Mouse (Mus musculus) embryonic facial prominence, embryonic 14.5 days (tissue): ENCODE data around the gene Elmo3. TPM values are rescaled to one million over a fixed set of nuclear protein-coding genes. Genes with fewer than 3 reads are reported as not detected.

Experiments
- ATAC-seq: fragments of 200-750 bp; cut with Nextera tagmentation; 2 replicates; pipeline ENCODE4 v1.8.0; 2017; ENCODE audit warnings: low read depth, moderate number of reproducible peaks, moderate TSS enrichment
- DNase-seq: peaks from one replicate; pipeline ENCODE4 v3.0.0-alpha.2; 2015; ENCODE audit warnings: low spot score
- H3K27ac ChIP-seq: fragments of 300-500 bp; sonication (generic); replicated peaks from 2 replicates; pipeline ENCODE4 v1.5.1; 2014; ENCODE audit warnings: low read depth, mild to moderate bottlenecking, low read length, moderate library complexity
- H3K27me3 ChIP-seq: fragments of 300-500 bp; sonication (generic); replicated peaks from 2 replicates; pipeline ENCODE4 v1.6.1; 2014; ENCODE audit warnings: low read length; ENCODE audit not compliant: control insufficient read depth, insufficient read depth
- H3K36me3 ChIP-seq: fragments of 300-500 bp; sonication (generic); 2 replicates; pipeline ENCODE4 v1.6.1; 2014; ENCODE audit warnings: low read length, mixed read lengths; ENCODE audit not compliant: control insufficient read depth, insufficient read depth
- H3K4me1 ChIP-seq: fragments of 300-500 bp; sonication (generic); 2 replicates; pipeline ENCODE4 v1.6.1; 2014; ENCODE audit warnings: antibody characterized with exemption, low read length; ENCODE audit not compliant: control insufficient read depth, insufficient read depth
- H3K4me2 ChIP-seq: fragments of 300-500 bp; sonication (generic); 2 replicates; pipeline ENCODE4 v1.6.1; 2014; ENCODE audit warnings: low read depth, mild to moderate bottlenecking, low read length, moderate library complexity, mixed read lengths
- H3K4me3 ChIP-seq: fragments of 300-500 bp; sonication (generic); 2 replicates; pipeline ENCODE4 v1.5.1; 2014; ENCODE audit warnings: low read depth, mild to moderate bottlenecking, low read length
- H3K9ac ChIP-seq: fragments of 300-500 bp; sonication (generic); 2 replicates; pipeline ENCODE4 v1.6.1; 2014; ENCODE audit warnings: low read depth, mild to moderate bottlenecking, low read length, moderate library complexity, mixed read lengths
- H3K9me3 ChIP-seq: fragments of 300-500 bp; sonication (generic); 2 replicates; pipeline ENCODE4 v1.6.1; 2016; ENCODE audit warnings: low read length; ENCODE audit not compliant: control insufficient read depth
- WGBS: fragments of 180-500 bp; shearing (Covaris S2); extraction: QIAGEN DNeasy Blood & Tissue Kit; methylation state at CpG from one replicate; pipeline ENCODE4 v1.1.7; 2014; 5-methylcytosine and 5-hydroxymethylcytosine counted together
- microRNA counts: library from miRNA; unstranded; fragments of <30 nt; microRNA quantifications from one replicate; lab custom pipeline; 2017
- microRNA-seq: library from miRNA; unstranded; fragments of <30 nt; microRNA quantifications from one replicate; pipeline ENCODE4, GENCODE M21; 2016; ENCODE audit warnings: borderline number of aligned reads
- polyA plus RNA-seq: library from polyadenylated mRNA; unstranded; fragments of >200 nt; fragmentation: Nextera tagmentation; extraction: Ambion mirVana; gene quantifications from 2 replicates; pipeline ENCODE4 v1.2.1, GENCODE M21; 2014

Elmo3 gene
- polyA plus RNA-seq, 1 experiment from 2014 or later: 5.1 TPM

GRCm38 (mm10) chr8:105355179-105356024, 50.0 kb downstream of the Elmo3 start:
- ATAC-seq (no peak), DNase-seq (no peak)
- WGBS: 56% methylated on average over 26 of the region's 26 CpGs
- Histone ChIP-seq H3K27ac (no peak overlapping the region), H3K9ac (no peak overlapping the region), H3K4me1 (0 out of 2 replicates have a peak, but pooled peaks cover 1% of the 10 kb centered on the region), H3K27me3 (no peaks in the 10 kb centered on the region), H3K36me3 (0 out of 2 replicates have a peak, but pooled peaks cover 3% of the 10 kb centered on the region), H3K4me2 (no peak overlapping the region), H3K4me3 (no peak overlapping the region), H3K9me3 (no peaks in the 10 kb centered on the region)

GRCm38 (mm10) chr8:105356681-105357080, 51.3 kb downstream of the Elmo3 start:
- H3K36me3 ChIP-seq: 0 out of 2 replicates have a peak, but pooled peaks cover 3% of the 10 kb centered on the region
- 83% methylated on average over 14 of the region's 14 CpGs for WGBS

GRCm38 (mm10) chr8:105359208-105359607, 53.8 kb downstream of the Elmo3 start:
- DNase-seq (no peak), ATAC-seq (no peak)
- H3K9me3 ChIP-seq: no peaks in the 10 kb centered on the region
- WGBS: 68% methylated on average over 15 of the region's 15 CpGs
- H3K27ac ChIP-seq: no peak overlapping the region
- H3K36me3 ChIP-seq: peaks cover 3% of the 10 kb centered on the region; the same call in 1 of the 2 replicates
- no peaks in the 10 kb centered on the region for H3K27me3 ChIP-seq
- no peaks in the 10 kb centered on the region for H3K4me1 ChIP-seq
- no peak overlapping the region for H3K4me3 ChIP-seq
- H3K4me2 ChIP-seq: no peak overlapping the region
- H3K9ac ChIP-seq: no peak overlapping the region

More at GRCm38 (mm10) chr8:105356681-105357080, 51.3 kb downstream of the Elmo3 start:
- no peak overlapping the region for H3K9ac ChIP-seq
- H3K27me3 ChIP-seq: no peaks in the 10 kb centered on the region
- ATAC-seq (no peak), DNase-seq (no peak)
- H3K4me1 ChIP-seq: no peaks in the 10 kb centered on the region
- H3K4me3 ChIP-seq: no peak overlapping the region
- H3K9me3 ChIP-seq: no peaks in the 10 kb centered on the region
- H3K4me2 ChIP-seq: no peak overlapping the region
- no peak overlapping the region for H3K27ac ChIP-seq

DNA sequence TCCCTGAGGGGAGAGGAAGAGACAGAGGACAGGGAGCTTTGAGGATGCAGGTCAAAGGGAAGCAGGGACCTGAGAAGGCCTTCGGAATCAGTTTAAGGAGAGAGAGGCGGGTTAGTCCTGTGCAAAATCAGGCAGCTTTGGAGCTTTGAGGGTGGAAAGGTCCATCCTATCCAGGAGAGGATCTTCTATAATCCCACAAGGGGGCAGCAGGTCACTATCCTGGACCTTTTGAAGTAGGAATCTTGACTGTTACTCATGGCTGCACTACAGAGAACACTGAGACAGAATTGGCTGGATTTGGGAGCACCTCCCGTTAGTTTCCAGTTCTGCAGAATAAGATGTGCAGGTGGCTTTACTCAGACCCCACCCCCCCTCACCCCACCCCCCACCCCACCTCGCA, 54.2 kb downstream of the Elmo3 start:
- H3K27me3 ChIP-seq: no peaks in the 10 kb centered on the region
- DNase-seq: peak; percentile 79
- peaks cover 3% of the 10 kb centered on the region; the same call in 1 of the 2 replicates for H3K36me3 ChIP-seq
- H3K9me3 ChIP-seq: no peaks in the 10 kb centered on the region
- H3K4me2 ChIP-seq: no peak overlapping the region
- WGBS: 30% methylated on average over 4 of the region's 4 CpGs
- H3K9ac ChIP-seq: no peak overlapping the region
- no peaks in the 10 kb centered on the region for H3K4me1 ChIP-seq
- H3K27ac ChIP-seq: no peak overlapping the region
- H3K4me3 ChIP-seq: no peak overlapping the region
- no peak for ATAC-seq

MicroRNAs encoded within 50 kb of the gene (microRNA counts, 519-probe panel; counts per million panel counts)
- 1,862 counts per million, percentile 12 among the panel's probes with 10 or more counts for microRNA mmu-miR-328 (lab: Ali Mortazavi, UCI)

Small RNA genes within 50 kb of the gene (microRNA-seq; reads per million reads assigned to microRNA genes)
- gene Gm27320 (not detected), gene Mir328 (182 reads per million, percentile 58 among the genes with 10 or more reads in this experiment)

Other genes with a start within 250 kb of the Elmo3 start
- not detected in 2 replicates for gene Ces3b, start 221.8 kb upstream of the Elmo3 start, polyA plus RNA-seq
- gene Ces4a, start 173.8 kb upstream of the Elmo3 start, polyA plus RNA-seq: not detected in 2 replicates
- 104 and 112 TPM in 2 replicates for gene Cbfb, start 134.9 kb upstream of the Elmo3 start, polyA plus RNA-seq
- 25.4 and 27.0 TPM in 2 replicates for gene D230025D16Rik, start 80.5 kb upstream of the Elmo3 start, polyA plus RNA-seq
- 37.0 and 42.8 TPM in 2 replicates for gene B3gnt9, start 50.4 kb upstream of the Elmo3 start, polyA plus RNA-seq
- gene Tradd, start 41.0 kb upstream of the Elmo3 start, polyA plus RNA-seq: 21.1 and 23.3 TPM in 2 replicates
- 2.9 and 3.2 TPM in 2 replicates for gene Fbxl8, start 41.0 kb upstream of the Elmo3 start, polyA plus RNA-seq
- gene Hsf4, start 35.8 kb upstream of the Elmo3 start, polyA plus RNA-seq: 0.38 and 0.49 TPM in 2 replicates
- 5.3 and 5.4 TPM in 2 replicates for gene Nol3, start 29.5 kb upstream of the Elmo3 start, polyA plus RNA-seq
- gene 4931428F04Rik, start 15.7 kb upstream of the Elmo3 start, polyA plus RNA-seq: 8.1 and 10.6 TPM in 2 replicates
- gene Exoc3l, start 9.5 kb upstream of the Elmo3 start, polyA plus RNA-seq: 7.7 and 8.9 TPM in 2 replicates
- 72.2 and 73.8 TPM in 2 replicates for gene E2f4, start 7.9 kb upstream of the Elmo3 start, polyA plus RNA-seq
- gene Lrrc29, start 20.7 kb downstream of the Elmo3 start, polyA plus RNA-seq: 1.4 and 2.4 TPM in 2 replicates
- 112 and 132 TPM in 2 replicates for gene Tmem208, start 20.8 kb downstream of the Elmo3 start, polyA plus RNA-seq
- 2.4 and 2.7 TPM in 2 replicates for gene Fhod1, start 42.4 kb downstream of the Elmo3 start, polyA plus RNA-seq
- gene Slc9a5, start 43.2 kb downstream of the Elmo3 start, polyA plus RNA-seq: 3.0 and 3.3 TPM in 2 replicates
- 0.25 and 0.63 TPM in 2 replicates for gene Plekhg4, start 67.7 kb downstream of the Elmo3 start, polyA plus RNA-seq
- not detected in 2 replicates for gene Kctd19, start 107.9 kb downstream of the Elmo3 start, polyA plus RNA-seq
- 0.46 and 0.58 TPM in 2 replicates for gene Lrrc36, start 108.0 kb downstream of the Elmo3 start, polyA plus RNA-seq
- 186 and 243 TPM in 2 replicates for gene Tppp3, start 165.9 kb downstream of the Elmo3 start, polyA plus RNA-seq
- gene Zdhhc1, start 191.3 kb downstream of the Elmo3 start, polyA plus RNA-seq: 30.1 and 38.6 TPM in 2 replicates
- gene Hsd11b2, start 213.2 kb downstream of the Elmo3 start, polyA plus RNA-seq: 1.1 and 2.2 TPM in 2 replicates